Mouse (Mus musculus) adrenal gland, postnatal 4 days (tissue): ENCODE results near the gene Sycp1. TPM values are rescaled to one million over a fixed set of nuclear protein-coding genes. Genes with fewer than 3 reads are reported as not detected.

Experiments used
- DNase-seq, 2 experiments: peaks; one replicate each; pipeline ENCODE4 v3.0.0; 2021 to 2022; ENCODE audit warnings: low spot score in 2 of 2, mixed read lengths in 2 of 2
- long read RNA-seq, 2 experiments: library from polyadenylated mRNA; stranded (forward); transcript quantifications; one replicate each; pipeline ENCODE4 v2.0.0; 2021
- total RNA-seq, 2 experiments: library from RNA; stranded (reverse); gene quantifications; 2 replicates each; pipeline ENCODE4 v1.2.3; 2021

Gene Sycp1
- total RNA-seq: under 1 TPM in 1 of 2 experiments, not detected in 1; 0.56 TPM
- long read RNA-seq, experiment 1: 0 reads
- long read RNA-seq, experiment 2: 0 reads

GRCm38 (mm10) chr3:102935451-102936354, at the start of gene Sycp1:
TSS of gene Sycp1 (minus strand) at chr3:102936100.
- DNase-seq: no peak

- no peak for DNase-seq
These were observed 44.4 kb upstream of the Sycp1 start for GRCm38 (mm10) chr3:102980349-102980736.

- no peak for DNase-seq
These were observed 43.8 kb upstream of the Sycp1 start for GRCm38 (mm10) chr3:102979550-102980348.

- DNase-seq: no peak
These were observed 41.0 kb upstream of the Sycp1 start for GRCm38 (mm10) chr3:102976906-102977305.

DNA sequence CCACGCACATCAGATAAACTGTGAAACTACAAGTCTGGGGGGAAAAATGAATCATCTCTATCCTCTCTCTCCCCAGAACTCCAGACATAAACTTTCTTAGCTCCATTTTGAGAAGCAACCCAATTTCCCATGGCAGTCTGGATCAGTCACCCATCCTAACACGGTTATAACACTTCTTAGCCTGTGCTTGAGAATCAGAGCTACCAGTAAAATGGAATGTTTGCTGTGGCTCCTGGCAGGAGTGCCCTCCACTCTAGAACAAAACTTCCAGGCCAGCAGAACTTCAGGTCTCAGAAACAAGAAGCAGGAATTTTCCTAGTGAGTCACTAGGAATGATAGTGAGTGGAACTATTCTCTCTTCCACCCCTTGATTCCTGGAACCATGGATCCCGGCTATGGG, 34.6 kb upstream of the Sycp1 start:
- no peak for DNase-seq

GRCm38 (mm10) chr3:102970067-102970466, 34.2 kb upstream of the Sycp1 start:
- no peak for DNase-seq

DNA sequence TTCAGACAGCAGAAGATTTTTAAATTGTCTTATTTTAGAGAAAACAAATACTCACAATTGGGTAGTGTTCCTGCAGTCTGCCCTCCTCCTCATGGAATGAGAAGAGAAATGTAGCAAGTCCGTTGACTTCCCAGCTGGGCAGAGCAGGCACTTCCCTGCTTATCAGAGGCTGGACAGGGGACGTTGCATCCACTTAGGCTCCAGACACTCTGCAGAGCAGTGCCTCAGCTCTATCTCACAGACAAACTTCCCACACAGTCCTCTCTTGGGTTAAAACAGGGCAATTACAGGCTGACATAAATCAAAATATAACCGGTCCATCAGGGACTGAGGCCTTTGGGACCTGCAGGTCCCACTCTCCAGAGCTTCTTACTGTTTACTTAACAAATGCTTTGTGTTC, 28.1 kb upstream of the Sycp1 start, which contains the start of gene Nr1h5:
Gene Nr1h5, minus strand, starts transcription at position 101 of the 400 bp plus-strand sequence.
- DNase-seq: no peak

GRCm38 (mm10) chr3:102955596-102955995, 19.7 kb upstream of the Sycp1 start:
- no peak for DNase-seq

GRCm38 (mm10) chr3:102955143-102955542, 19.2 kb upstream of the Sycp1 start:
- no peak for DNase-seq

DNA sequence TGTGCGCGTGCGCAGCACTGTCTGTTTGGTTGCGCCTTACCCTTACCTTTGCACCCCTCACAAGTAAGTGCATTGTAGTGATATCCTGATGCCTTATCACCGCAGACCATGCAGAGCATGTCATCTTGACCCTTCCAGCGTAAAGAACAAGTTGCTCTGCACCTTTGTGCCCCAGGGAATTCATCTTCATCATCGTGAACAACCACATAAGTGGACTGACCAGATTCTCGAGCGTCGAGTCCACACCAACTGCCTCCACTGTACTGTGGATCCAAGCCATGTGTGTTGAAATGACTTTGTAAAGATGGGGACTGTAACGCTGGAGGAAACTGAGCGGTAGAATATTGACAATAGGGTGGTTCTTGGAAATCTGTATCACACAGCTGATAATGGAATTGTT, 18.6 kb upstream of the Sycp1 start:
- DNase-seq: no peak

DNA sequence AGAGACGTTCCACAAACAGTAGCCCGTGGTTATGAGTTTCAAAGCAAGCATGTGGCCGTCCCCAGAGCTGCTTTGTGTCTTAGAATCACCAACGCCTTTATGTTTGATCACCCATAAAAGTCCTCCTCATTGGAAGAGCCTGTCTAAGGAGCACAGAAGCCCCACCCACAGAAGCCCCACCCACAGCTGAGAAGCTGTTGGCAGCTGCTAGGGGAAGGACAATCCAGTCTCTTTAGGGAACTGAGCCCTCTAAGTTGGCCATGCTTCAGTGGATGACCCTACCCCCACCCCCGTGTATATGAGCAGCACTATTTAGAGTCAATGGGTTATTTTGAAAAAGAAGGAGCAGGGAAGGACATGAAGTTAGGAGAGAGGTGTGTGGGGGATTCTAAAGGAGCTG, 11.0 kb upstream of the Sycp1 start:
- no peak for DNase-seq

GRCm38 (mm10) chr3:102946312-102946711, 10.4 kb upstream of the Sycp1 start:
- DNase-seq: no peak

- DNase-seq: no peak
These were observed 2.2 kb upstream of the Sycp1 start for GRCm38 (mm10) chr3:102938100-102938499.

DNA sequence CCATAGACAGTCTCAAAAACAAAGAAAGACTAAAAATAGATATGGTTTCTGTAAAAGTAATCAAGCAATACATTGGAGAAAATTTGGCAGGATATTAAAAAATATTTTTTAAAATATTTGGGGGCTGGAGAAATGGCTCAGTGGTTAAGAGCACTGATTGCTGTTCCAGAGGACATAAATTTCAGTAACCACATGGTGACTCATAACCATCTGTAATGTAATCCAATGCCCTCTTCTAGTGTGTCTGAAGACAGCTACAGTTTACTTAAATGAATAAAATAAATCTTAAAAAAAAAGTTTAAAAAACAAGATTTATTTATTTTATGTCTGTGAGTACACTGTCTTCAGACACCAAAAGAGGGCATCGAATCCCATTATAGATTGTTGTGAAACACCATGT, 36.8 kb downstream of the Sycp1 start:
- no peak for DNase-seq

DNA sequence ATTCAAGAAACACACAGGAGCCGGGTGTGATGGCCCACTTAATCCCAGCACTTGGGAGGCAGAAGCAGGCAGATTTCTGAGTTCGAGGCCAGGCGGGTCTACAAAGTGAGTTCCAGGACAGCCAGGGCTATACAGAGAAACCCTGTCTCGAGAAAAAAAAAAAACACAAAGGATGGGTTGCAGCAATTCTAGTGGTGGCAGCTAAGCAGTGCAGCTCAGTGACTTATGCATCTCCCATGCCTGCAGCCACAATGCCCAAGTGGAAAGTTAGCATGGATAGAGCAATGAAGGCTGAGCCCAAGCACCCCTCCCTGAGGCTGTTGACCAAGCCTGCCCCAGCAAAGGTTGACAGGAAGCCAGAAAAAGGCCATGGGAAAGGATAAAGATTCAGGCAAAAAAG, 55.4 kb downstream of the Sycp1 start:
- DNase-seq: no peak

GRCm38 (mm10) chr3:102848661-102849060, 87.2 kb downstream of the Sycp1 start:
- DNase-seq: no peak

GRCm38 (mm10) chr3:102842386-102842785, 93.5 kb downstream of the Sycp1 start:
- DNase-seq: no peak

DNA sequence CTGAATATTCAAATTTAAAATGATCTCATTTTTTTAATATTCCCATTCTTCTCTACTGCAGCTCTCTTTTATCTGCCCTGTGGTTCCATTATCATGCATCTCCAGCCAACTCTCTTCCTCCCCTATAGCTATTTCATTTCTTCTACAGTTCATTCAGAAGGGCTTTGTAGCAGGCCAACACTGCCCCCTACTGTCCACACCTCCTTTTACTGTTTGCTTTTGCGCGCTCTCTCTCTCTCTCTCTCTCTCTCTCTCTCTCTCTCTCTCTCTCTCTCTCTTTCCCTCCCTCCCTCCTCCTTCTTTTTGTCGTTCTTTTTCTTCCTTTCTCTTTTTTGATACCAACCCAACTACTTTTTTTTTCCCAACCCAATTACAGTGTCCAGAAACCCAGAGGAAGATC, 132.0 kb downstream of the Sycp1 start:
- peak; percentile 26 to 27 for DNase-seq

DNA sequence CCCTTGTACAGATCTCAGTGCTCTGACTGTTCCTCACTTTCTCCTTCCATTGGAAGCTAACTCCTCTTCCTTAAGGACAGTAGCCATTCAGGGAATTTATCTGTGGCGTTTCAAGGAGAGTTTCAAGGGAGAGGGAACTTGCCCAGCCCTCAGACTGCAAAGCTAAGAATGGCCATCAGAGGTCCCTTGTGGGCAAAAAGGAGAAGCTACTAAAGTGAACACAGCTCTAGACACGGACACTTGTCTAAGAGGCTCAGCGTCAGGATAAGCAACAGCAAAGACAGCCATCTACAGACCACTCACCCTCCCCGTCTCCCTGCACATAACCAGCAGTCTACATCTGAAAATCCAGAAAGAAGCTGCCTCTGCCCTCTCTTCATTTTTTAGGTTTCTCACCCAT, 148.5 kb downstream of the Sycp1 start:
- DNase-seq: no peak

GRCm38 (mm10) chr3:102782618-102783017, 153.3 kb downstream of the Sycp1 start, which contains the start of gene Tshb:
TSS of gene Tshb (minus strand) at chr3:102782718.
- no peak for DNase-seq

- no peak for DNase-seq
These were observed 162.9 kb downstream of the Sycp1 start for GRCm38 (mm10) chr3:102773018-102773417.
